Mouse (Mus musculus): ENCODE measurements around the gene 1700086D15Rik. TPM values are rescaled to one million over a fixed set of nuclear protein-coding genes. Genes with fewer than 3 reads are reported as not detected.

1700086D15Rik gene
- polyA plus RNA-seq, 1 experiment from 2014 or later = 0.32 TPM

GRCm38 (mm10) chr11:65139030-65139429 lies 20.7 kb downstream of the 1700086D15Rik start:
- ATAC-seq = no peak
- H3K4me1 ChIP-seq (ENCODE audit: insufficient read depth, low read depth, low read length) = no peaks in the 10 kb centered on the region
- no peaks in the 10 kb centered on the region for H3K9me3 ChIP-seq (ENCODE audit: low read length)
- H3K27ac ChIP-seq (ENCODE audit: low read length) = no peak overlapping the region
- H3K36me3 ChIP-seq (ENCODE audit: insufficient read depth, low read length) = no peaks in the 10 kb centered on the region
- DNase-seq (ENCODE audit: low spot score) = no peak
- TF ChIP-seq CTCF (IDR thresholded peaks at IDR 0.05) (no peak), EP300 (IDR thresholded peaks at IDR 0.05) (no peak)
- no peaks in the 10 kb centered on the region for H3K27me3 ChIP-seq (replicated peaks; ENCODE audit: insufficient read depth, low read length)
- H3K4me3 ChIP-seq (ENCODE audit: low read depth, low read length) = no peak overlapping the region
- WGBS = 87% methylated on average over 3 of the region's 3 CpGs
- no peak overlapping the region for H3K4me2 ChIP-seq (replicated peaks; ENCODE audit: low read depth, low read length)
- H3K9ac ChIP-seq (replicated peaks; ENCODE audit: low read depth) = no peak overlapping the region

GRCm38 (mm10) chr11:65137145-65137652 lies 22.5 kb downstream of the 1700086D15Rik start:
- H3K27ac ChIP-seq (ENCODE audit: low read length) = no peak overlapping the region
- DNase-seq (ENCODE audit: low spot score) = no peak

GRCm38 (mm10) chr11:65135251-65135739 lies 24.4 kb downstream of the 1700086D15Rik start:
- Histone ChIP-seq H3K36me3 (ENCODE audit: insufficient read depth, low read length) (no peaks in the 10 kb centered on the region), H3K27ac (ENCODE audit: low read length) (no peak overlapping the region), H3K9me3 (ENCODE audit: low read length) (no peaks in the 10 kb centered on the region), H3K4me3 (ENCODE audit: low read depth, low read length) (no peak overlapping the region), H3K4me1 (ENCODE audit: insufficient read depth, low read depth, low read length) (no peaks in the 10 kb centered on the region), H3K9ac (replicated peaks; ENCODE audit: low read depth) (no peak overlapping the region), H3K27me3 (replicated peaks; ENCODE audit: insufficient read depth, low read length) (no peaks in the 10 kb centered on the region), H3K4me2 (replicated peaks; ENCODE audit: low read depth, low read length) (no peak overlapping the region)
- DNase-seq (ENCODE audit: low spot score) = no peak
- WGBS = 77% methylated on average over 8 of the region's 8 CpGs
- TF ChIP-seq CTCF (IDR thresholded peaks at IDR 0.05) = no peak
- TF ChIP-seq EP300 (IDR thresholded peaks at IDR 0.05) = no peak
- ATAC-seq = no peak

More at GRCm38 (mm10) chr11:65137145-65137652, 22.5 kb downstream of the 1700086D15Rik start:
- Histone ChIP-seq H3K27me3 (replicated peaks; ENCODE audit: insufficient read depth, low read length) (no peaks in the 10 kb centered on the region), H3K4me3 (ENCODE audit: low read depth, low read length) (no peak overlapping the region), H3K9ac (replicated peaks; ENCODE audit: low read depth) (no peak overlapping the region), H3K4me1 (ENCODE audit: insufficient read depth, low read depth, low read length) (no peaks in the 10 kb centered on the region), H3K9me3 (ENCODE audit: low read length) (no peaks in the 10 kb centered on the region), H3K36me3 (ENCODE audit: insufficient read depth, low read length) (no peaks in the 10 kb centered on the region), H3K4me2 (replicated peaks; ENCODE audit: low read depth, low read length) (no peak overlapping the region)
- ATAC-seq = no peak
- TF ChIP-seq EP300 (IDR thresholded peaks at IDR 0.05) (no peak), CTCF (IDR thresholded peaks at IDR 0.05) (no peak)
- 54% methylated on average over 2 of the region's 2 CpGs for WGBS

GRCm38 (mm10) chr11:65133661-65134060 lies 26.0 kb downstream of the 1700086D15Rik start:
- Histone ChIP-seq H3K4me2 (replicated peaks; ENCODE audit: low read depth, low read length) (no peak overlapping the region), H3K36me3 (ENCODE audit: insufficient read depth, low read length) (no peaks in the 10 kb centered on the region), H3K4me3 (ENCODE audit: low read depth, low read length) (no peak overlapping the region), H3K9me3 (ENCODE audit: low read length) (no peaks in the 10 kb centered on the region), H3K27me3 (replicated peaks; ENCODE audit: insufficient read depth, low read length) (no peaks in the 10 kb centered on the region), H3K9ac (replicated peaks; ENCODE audit: low read depth) (no peak overlapping the region), H3K27ac (ENCODE audit: low read length) (no peak overlapping the region), H3K4me1 (ENCODE audit: insufficient read depth, low read depth, low read length) (no peaks in the 10 kb centered on the region)
- DNase-seq (ENCODE audit: low spot score) (no peak), ATAC-seq (no peak)
- no peak for TF ChIP-seq EP300 (IDR thresholded peaks at IDR 0.05)
- no peak for TF ChIP-seq CTCF (IDR thresholded peaks at IDR 0.05)
- WGBS = 88% methylated on average over 4 of the region's 4 CpGs

GRCm38 (mm10) chr11:65129110-65129509 lies 30.6 kb downstream of the 1700086D15Rik start:
- Histone ChIP-seq H3K27ac (ENCODE audit: low read length) (no peak overlapping the region), H3K4me2 (replicated peaks; ENCODE audit: low read depth, low read length) (no peak overlapping the region), H3K36me3 (ENCODE audit: insufficient read depth, low read length) (no peaks in the 10 kb centered on the region), H3K9me3 (ENCODE audit: low read length) (no peaks in the 10 kb centered on the region), H3K4me1 (ENCODE audit: insufficient read depth, low read depth, low read length) (no peaks in the 10 kb centered on the region), H3K9ac (replicated peaks; ENCODE audit: low read depth) (no peak overlapping the region), H3K27me3 (replicated peaks; ENCODE audit: insufficient read depth, low read length) (no peaks in the 10 kb centered on the region), H3K4me3 (ENCODE audit: low read depth, low read length) (no peak overlapping the region)
- no peak for TF ChIP-seq EP300 (IDR thresholded peaks at IDR 0.05)
- TF ChIP-seq CTCF (IDR thresholded peaks at IDR 0.05) = peak; percentile 31; the same call in 1 of the 2 replicates
- 85% methylated on average over 4 of the region's 4 CpGs for WGBS
- ATAC-seq = no peak
- DNase-seq (ENCODE audit: low spot score) = no peak

- TF ChIP-seq CTCF (IDR thresholded peaks at IDR 0.05) = no peak
- TF ChIP-seq EP300 (IDR thresholded peaks at IDR 0.05) = no peak
Observed at GRCm38 (mm10) chr11:65128666-65129065, 31.0 kb downstream of the 1700086D15Rik start.

More at GRCm38 (mm10) chr11:65128666-65129065, 31.0 kb downstream of the 1700086D15Rik start:
- Histone ChIP-seq H3K9ac (replicated peaks; ENCODE audit: low read depth) (no peak overlapping the region), H3K4me2 (replicated peaks; ENCODE audit: low read depth, low read length) (no peak overlapping the region), H3K9me3 (ENCODE audit: low read length) (no peaks in the 10 kb centered on the region), H3K27me3 (replicated peaks; ENCODE audit: insufficient read depth, low read length) (no peaks in the 10 kb centered on the region), H3K27ac (ENCODE audit: low read length) (no peak overlapping the region), H3K36me3 (ENCODE audit: insufficient read depth, low read length) (no peaks in the 10 kb centered on the region), H3K4me1 (ENCODE audit: insufficient read depth, low read depth, low read length) (no peaks in the 10 kb centered on the region), H3K4me3 (ENCODE audit: low read depth, low read length) (no peak overlapping the region)
- ATAC-seq (peak; percentile 43; the same call in 1 of the 2 replicates), DNase-seq (ENCODE audit: low spot score) (peak; percentile 24)
- WGBS = 58% methylated on average over 4 of the region's 4 CpGs

Data from lung, postnatal 0 days (tissue).